9 mouse cellular contexts compared by ENCODE assay signal in the genomic region with DNA sequence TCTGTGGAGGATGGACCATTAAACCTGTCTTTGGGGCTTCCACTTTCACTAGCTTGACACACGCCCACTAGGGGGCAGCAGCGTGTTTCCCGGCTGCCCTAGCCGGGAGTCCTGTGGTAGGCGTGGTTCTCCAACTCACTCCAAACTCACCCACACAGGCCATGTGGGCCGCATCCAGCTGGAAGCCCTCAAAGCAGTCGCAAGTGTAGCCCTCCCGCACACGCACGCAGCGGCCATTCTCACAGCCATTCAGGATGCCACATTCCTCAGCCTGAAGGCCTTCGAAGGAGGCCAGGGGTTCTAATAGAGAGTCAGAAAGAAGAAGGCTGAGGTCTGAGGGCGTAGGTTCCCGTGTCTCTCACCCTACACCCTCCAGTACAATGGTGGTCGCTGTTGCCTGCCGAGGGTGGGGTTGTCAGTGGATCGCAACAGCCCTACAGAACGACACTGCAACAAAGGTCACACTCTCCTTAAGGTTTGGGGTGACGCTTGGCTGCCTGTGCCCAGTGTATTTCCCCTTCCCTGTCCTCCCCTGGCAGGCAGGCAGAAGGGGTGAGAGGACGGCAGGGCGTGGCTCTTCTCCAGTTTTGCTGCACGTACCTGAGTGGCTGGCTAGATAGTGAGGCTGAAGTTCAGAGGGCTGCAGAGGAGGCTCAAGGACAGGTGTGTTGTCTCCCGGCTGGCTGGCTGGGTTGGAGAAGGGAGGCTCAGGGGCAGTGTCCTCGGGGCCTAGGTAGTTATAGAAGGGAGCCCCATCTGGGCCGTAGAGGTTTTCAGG. TPM values are rescaled to one million over a fixed set of nuclear protein-coding genes. Genes with fewer than 3 reads are reported as not detected.
DNase-seq lines count a peak whose midpoint lies in the region; ATAC-seq and TF ChIP-seq lines count a peak whose summit lies in the region.
"Had no signal": no experiment of that assay in that cellular context is flagged by ENCODE, and none has a peak within 500 bp of the region (broad histone marks: within the 10 kb centered on the region; RNA-seq: fewer than 3 reads in every experiment).

No protein-coding gene starts in this region.

- H3K27ac ChIP-seq in heart, embryonic 12.5 days (ENCODE audit: poor library complexity, severe bottlenecking) = no peak overlapping the region
- H3K27ac ChIP-seq in kidney, embryonic 16.5 days (ENCODE audit: low read length) = no peak overlapping the region

- peak overlapping the region; percentile 46 for H3K4me2 ChIP-seq in heart, embryonic 12.5 days
- peak overlapping the region; percentile 44 for H3K4me2 ChIP-seq in kidney, embryonic 16.5 days (replicated peaks; ENCODE audit: low read depth, low read length)

- 27% methylated on average over 25 of the region's 25 CpGs for WGBS in heart, embryonic 12.5 days
- 24% methylated on average over 25 of the region's 25 CpGs for WGBS in kidney, embryonic 16.5 days

- H3K4me1 ChIP-seq in heart, embryonic 12.5 days (replicated peaks) = peaks cover 5% of the 10 kb centered on the region; the same call in 1 of the 2 replicates
- peaks cover 10% of the 10 kb centered on the region for H3K4me1 ChIP-seq in kidney, embryonic 16.5 days (ENCODE audit: insufficient read depth, low read length)

- peak; percentile 81 for DNase-seq in CD4-positive helper T cell, adult 2 months (ENCODE audit: low read depth, low spot score)
- DNase-seq in brain, embryonic 14.5 days (ENCODE audit: low read depth) = peak; percentile 90
- DNase-seq in liver = peak; percentile 92
- peak; percentile 73 to 80 for DNase-seq in spleen, postnatal 36 days (ENCODE audit: low spot score in 2 of 2)

- H3K9me3 ChIP-seq in heart, embryonic 12.5 days (replicated peaks) = no peaks in the 10 kb centered on the region
- no peaks in the 10 kb centered on the region for H3K9me3 ChIP-seq in kidney, embryonic 16.5 days (ENCODE audit: low read length)

- H3K27me3 ChIP-seq in heart, embryonic 12.5 days (replicated peaks) = peaks cover 56% of the 10 kb centered on the region
- no peaks in the 10 kb centered on the region; the same call in 1 of the 2 replicates for H3K27me3 ChIP-seq in kidney, embryonic 16.5 days (ENCODE audit: insufficient read depth, low read length)

- H3K4me3 ChIP-seq in heart, embryonic 12.5 days = no peak overlapping the region
- H3K4me3 ChIP-seq in kidney, embryonic 16.5 days (ENCODE audit: low read length) = peak overlapping the region; percentile 18; the same call in 1 of the 2 replicates
- H3K4me3 ChIP-seq: erythroblast, embryonic 14.5 days had no signal

- TF ChIP-seq CTCF in brain, embryonic 14.5 days (IDR thresholded peaks at IDR 0.05; ENCODE audit: borderline replicate concordance, extremely low read depth, insufficient read depth, insufficient read length) = peak; percentile 92

- H3K36me3 ChIP-seq in heart, embryonic 12.5 days = no peaks in the 10 kb centered on the region
- no peaks in the 10 kb centered on the region for H3K36me3 ChIP-seq in kidney, embryonic 16.5 days (ENCODE audit: insufficient read depth, low read length)

- H3K9ac ChIP-seq in heart, embryonic 12.5 days = 0 out of 2 replicates have a peak overlapping the region, but pooled peaks have one; percentile 38
- peak overlapping the region; percentile 55 for H3K9ac ChIP-seq in kidney, embryonic 16.5 days (replicated peaks; ENCODE audit: low read length)

- peak; percentile 87 for ATAC-seq in erythroblast, adult 5-6 weeks (replicated peaks; ENCODE audit: low FRiP score, poor library complexity, severe bottlenecking)
- peak; percentile 69 for ATAC-seq in heart, embryonic 12.5 days (ENCODE audit: insufficient number of reproducible peaks, low FRiP score)
- peak; percentile 93 for ATAC-seq in kidney, embryonic 16.5 days (ENCODE audit: low FRiP score, low TSS enrichment)
- ATAC-seq in monocyte, adult 5-6 weeks (replicated peaks; ENCODE audit: insufficient number of reproducible peaks, low FRiP score, low TSS enrichment, poor library complexity, severe bottlenecking) = peak; percentile 81

- no peak for TF ChIP-seq POLR2A in brain, embryonic 14.5 days (IDR thresholded peaks at IDR 0.05; ENCODE audit: borderline replicate concordance, extremely low read depth, insufficient read depth, insufficient read length, poor library complexity, severe bottlenecking)

RNA-seq across cellular contexts. Expression of gene Isca2, which starts 11.7 kb away (rescaled TPM):
- polyA plus RNA-seq in brain, embryonic 14.5 days (2012; rRNA removed) = 80.2 and 131 TPM in 2 replicates
- total RNA-seq in erythroblast, adult 5-6 weeks (2015; ENCODE audit: low replicate concordance) = 94.7 and 120 TPM in 2 replicates
- total RNA-seq in erythroblast, adult 5-6 weeks (2017; ENCODE audit: low replicate concordance) = 35.5 and 49.8 TPM in 2 replicates
- polyA plus RNA-seq in heart, embryonic 12.5 days (2016; fragmentation: Nextera tagmentation; extraction: Ambion mirVana) = 127 and 137 TPM in 2 replicates
- polyA plus RNA-seq in kidney, embryonic 16.5 days (2015; fragmentation: Nextera tagmentation; extraction: Ambion mirVana) = 148 and 150 TPM in 2 replicates
- 25.3 to 50.1 TPM (median 44.7 TPM) in 3 replicates for total RNA-seq in monocyte, adult 5-6 weeks (2017)

RNA-seq across cellular contexts. Expression of gene Npc2, which starts 11.8 kb away (rescaled TPM):
- polyA plus RNA-seq in brain, embryonic 14.5 days (2012; rRNA removed) = 64.0 and 66.2 TPM in 2 replicates
- 37.2 and 37.7 TPM in 2 replicates for total RNA-seq in erythroblast, adult 5-6 weeks (2015; ENCODE audit: low replicate concordance)
- 26.9 and 30.6 TPM in 2 replicates for total RNA-seq in erythroblast, adult 5-6 weeks (2017; ENCODE audit: low replicate concordance)
- polyA plus RNA-seq in heart, embryonic 12.5 days (2016; fragmentation: Nextera tagmentation; extraction: Ambion mirVana) = 55.0 and 56.5 TPM in 2 replicates
- 65.4 and 69.8 TPM in 2 replicates for polyA plus RNA-seq in kidney, embryonic 16.5 days (2015; fragmentation: Nextera tagmentation; extraction: Ambion mirVana)
- 69.6 to 85.5 TPM (median 78.1 TPM) in 3 replicates for total RNA-seq in monocyte, adult 5-6 weeks (2017)
